Mouse (Mus musculus) hindbrain, embryonic 11.5 days (tissue): ENCODE data around the gene Ptprd. TPM values are rescaled to one million over a fixed set of nuclear protein-coding genes. Genes with fewer than 3 reads are reported as not detected.

Source experiments
- ATAC-seq: fragments of 200-750 bp; cut with Nextera tagmentation; 2 replicates; pipeline ENCODE4 v1.8.0; 2017; ENCODE audit warnings: mild to moderate bottlenecking, moderate TSS enrichment, moderate library complexity; ENCODE audit not compliant: low FRiP score
- DNase-seq: peaks from one replicate; pipeline ENCODE4 v3.0.0-alpha.2; 2015; ENCODE audit warnings: low spot score
- H3K27ac ChIP-seq: fragments of 300-500 bp; sonication (generic); 2 replicates; pipeline ENCODE4 v1.5.1; 2014; ENCODE audit warnings: mild to moderate bottlenecking, low read depth, low read length
- H3K27me3 ChIP-seq: fragments of 300-500 bp; sonication (generic); 2 replicates; pipeline ENCODE4 v1.6.1; 2014; ENCODE audit warnings: mild to moderate bottlenecking, low read length, moderate library complexity, mixed read lengths; ENCODE audit not compliant: control insufficient read depth, insufficient read depth
- H3K36me3 ChIP-seq: fragments of 300-500 bp; sonication (generic); 2 replicates; pipeline ENCODE4 v1.6.1; 2014; ENCODE audit warnings: mild to moderate bottlenecking, low read length, moderate library complexity, mixed read lengths; ENCODE audit not compliant: control insufficient read depth, insufficient read depth
- H3K4me1 ChIP-seq: fragments of 300-500 bp; sonication (generic); replicated peaks from 2 replicates; pipeline ENCODE4 v1.6.1; 2014; ENCODE audit warnings: low read length, mixed read lengths; ENCODE audit not compliant: control insufficient read depth, insufficient read depth
- H3K4me2 ChIP-seq: fragments of 300-500 bp; sonication (generic); replicated peaks from 2 replicates; pipeline ENCODE4 v1.6.1; 2014; ENCODE audit warnings: mild to moderate bottlenecking, low read depth, low read length
- H3K4me3 ChIP-seq: fragments of 300-500 bp; sonication (generic); 2 replicates; pipeline ENCODE4 v1.5.1; 2014; ENCODE audit warnings: low read depth, low read length
- H3K9ac ChIP-seq: fragments of 300-500 bp; sonication (generic); 2 replicates; pipeline ENCODE4 v1.6.1; 2014; ENCODE audit warnings: low read depth, low read length
- H3K9me3 ChIP-seq: fragments of 300-500 bp; sonication (generic); 2 replicates; pipeline ENCODE4 v1.6.1; 2016; ENCODE audit warnings: low read length; ENCODE audit not compliant: control insufficient read depth
- WGBS: fragments of 180-500 bp; shearing (Covaris S2); extraction: QIAGEN DNeasy Blood & Tissue Kit; methylation state at CpG from one replicate; pipeline ENCODE4 v1.1.7; 2014; 5-methylcytosine and 5-hydroxymethylcytosine counted together
- polyA plus RNA-seq: library from polyadenylated mRNA; unstranded; fragments of >200 nt; fragmentation: Nextera tagmentation; extraction: Ambion mirVana; gene quantifications from 2 replicates; pipeline ENCODE4 v1.2.1, GENCODE M21; 2014

Ptprd gene
- polyA plus RNA-seq, 1 experiment from 2014 or later, result 31.7 TPM

DNA sequence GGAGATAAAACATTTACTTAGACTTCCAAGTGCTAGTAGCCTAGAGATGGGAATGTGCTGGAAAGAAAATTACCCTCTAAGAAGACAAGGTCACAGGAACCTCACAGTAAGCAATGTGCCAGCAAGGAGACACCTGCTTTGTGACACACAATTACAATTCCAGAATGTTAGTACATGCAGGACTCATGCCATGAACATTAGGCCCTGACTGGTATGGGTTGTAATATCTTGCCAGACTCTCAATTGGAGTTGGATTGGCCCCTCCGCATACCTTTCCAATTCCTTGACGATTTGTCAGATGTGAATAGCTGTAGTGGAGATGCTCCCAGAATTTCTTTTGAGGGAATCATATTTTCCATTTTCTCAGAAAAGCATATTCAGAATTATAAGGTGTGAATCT, 547.0 kb downstream of the Ptprd start:
- WGBS, result 90% methylated on average over 2 of the region's 2 CpGs
- H3K4me3 ChIP-seq, result no peak overlapping the region
- H3K9me3 ChIP-seq, result no peaks in the 10 kb centered on the region
- no peak for ATAC-seq
- H3K4me2 ChIP-seq, result no peak overlapping the region
- H3K9ac ChIP-seq, result no peak overlapping the region
- H3K27me3 ChIP-seq, result no peaks in the 10 kb centered on the region
- H3K36me3 ChIP-seq, result no peaks in the 10 kb centered on the region
- DNase-seq, result no peak
- H3K4me1 ChIP-seq, result no peaks in the 10 kb centered on the region
- no peak overlapping the region for H3K27ac ChIP-seq

DNA sequence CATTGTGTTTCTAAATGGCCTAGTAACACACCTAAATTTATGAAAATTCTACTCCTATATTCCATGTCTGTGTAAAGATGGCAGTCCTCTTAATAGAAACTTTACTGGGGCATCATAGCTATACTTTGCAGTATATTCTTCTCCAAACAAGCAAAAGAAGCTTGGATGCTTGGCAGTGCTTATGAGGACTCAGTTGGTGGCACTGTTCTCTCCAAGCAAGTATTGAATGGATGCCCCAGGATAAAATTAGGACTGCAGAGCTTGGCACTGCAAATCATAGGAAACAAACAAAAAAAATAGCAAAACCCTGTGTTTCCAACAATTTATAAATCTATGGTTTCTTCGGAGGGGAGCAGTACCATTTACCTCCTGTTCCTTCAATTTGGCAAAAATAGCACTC, 549.5 kb downstream of the Ptprd start:
- Histone ChIP-seq H3K4me3 (no peak overlapping the region), H3K27ac (no peak overlapping the region), H3K4me2 (no peak overlapping the region), H3K9me3 (no peaks in the 10 kb centered on the region), H3K36me3 (no peaks in the 10 kb centered on the region), H3K27me3 (no peaks in the 10 kb centered on the region), H3K9ac (no peak overlapping the region), H3K4me1 (no peaks in the 10 kb centered on the region)
- WGBS, result 94% methylated on average over 1 of the region's 1 CpGs
- ATAC-seq (no peak), DNase-seq (no peak)

DNA sequence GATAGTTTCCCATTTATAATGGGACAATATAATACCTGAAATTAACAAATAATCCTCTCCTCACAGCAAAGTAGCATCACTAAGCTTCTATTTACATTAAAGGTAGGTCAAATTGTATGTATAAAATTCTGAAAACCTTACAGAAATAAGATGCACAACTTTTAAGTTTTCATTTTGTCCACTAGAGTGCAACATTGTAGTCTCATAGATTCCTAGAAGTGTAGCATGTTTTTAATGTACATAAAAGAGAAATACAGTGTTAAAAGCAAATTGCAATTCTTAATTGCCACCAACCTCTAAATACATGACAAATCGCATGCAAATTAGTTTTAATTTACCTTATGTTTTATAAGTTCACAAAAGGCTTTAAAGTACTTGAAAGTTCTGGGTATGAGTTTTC, 556.1 kb downstream of the Ptprd start:
- H3K36me3 ChIP-seq, result no peaks in the 10 kb centered on the region
- H3K27ac ChIP-seq, result no peak overlapping the region
- H3K4me2 ChIP-seq, result no peak overlapping the region
- H3K9me3 ChIP-seq, result no peaks in the 10 kb centered on the region
- ATAC-seq, result no peak
- H3K4me3 ChIP-seq, result no peak overlapping the region
- no peaks in the 10 kb centered on the region for H3K27me3 ChIP-seq
- no peak overlapping the region for H3K9ac ChIP-seq
- no peak for DNase-seq
- 84% methylated on average over 1 of the region's 1 CpGs for WGBS
- H3K4me1 ChIP-seq, result no peaks in the 10 kb centered on the region

DNA sequence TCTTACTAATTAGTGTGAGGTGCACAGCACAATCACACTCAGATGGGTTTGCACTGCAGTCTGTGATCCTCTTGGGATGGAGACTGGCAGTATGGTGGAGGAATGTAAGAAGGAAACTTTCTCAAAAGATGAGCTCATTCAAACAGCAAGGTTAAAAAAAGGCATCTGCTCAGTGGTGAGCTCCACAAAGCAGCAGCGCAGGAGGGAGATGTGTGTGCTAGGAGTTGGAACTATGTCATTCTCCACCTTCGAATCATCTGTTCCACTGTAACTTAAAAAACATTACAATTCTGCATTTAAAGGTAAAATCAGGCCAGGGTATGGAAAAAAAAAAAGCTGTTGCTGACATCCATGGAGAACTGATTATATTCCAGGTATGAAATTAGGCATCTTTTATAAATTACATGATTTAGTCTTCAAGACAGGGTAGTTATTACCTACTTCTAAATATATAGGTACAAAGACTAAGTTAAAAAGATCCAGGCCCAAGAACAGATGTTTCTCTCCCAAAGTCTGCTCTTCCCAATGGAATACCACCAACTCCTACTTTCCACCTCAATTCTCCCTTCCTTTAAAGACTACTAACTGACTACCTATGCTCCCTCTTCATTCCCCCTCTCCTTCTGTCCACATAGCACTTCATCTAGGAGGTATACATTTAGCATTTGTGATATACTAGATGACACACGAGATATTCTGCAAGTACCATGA, 562.0 kb downstream of the Ptprd start:
- 83% methylated on average over 3 of the region's 3 CpGs for WGBS
- Histone ChIP-seq H3K9ac (no peak overlapping the region), H3K9me3 (no peaks in the 10 kb centered on the region), H3K27me3 (no peaks in the 10 kb centered on the region), H3K36me3 (no peaks in the 10 kb centered on the region), H3K4me2 (no peak overlapping the region), H3K4me1 (no peaks in the 10 kb centered on the region), H3K27ac (no peak overlapping the region), H3K4me3 (no peak overlapping the region)
- DNase-seq, result no peak
- no peak for ATAC-seq

DNA sequence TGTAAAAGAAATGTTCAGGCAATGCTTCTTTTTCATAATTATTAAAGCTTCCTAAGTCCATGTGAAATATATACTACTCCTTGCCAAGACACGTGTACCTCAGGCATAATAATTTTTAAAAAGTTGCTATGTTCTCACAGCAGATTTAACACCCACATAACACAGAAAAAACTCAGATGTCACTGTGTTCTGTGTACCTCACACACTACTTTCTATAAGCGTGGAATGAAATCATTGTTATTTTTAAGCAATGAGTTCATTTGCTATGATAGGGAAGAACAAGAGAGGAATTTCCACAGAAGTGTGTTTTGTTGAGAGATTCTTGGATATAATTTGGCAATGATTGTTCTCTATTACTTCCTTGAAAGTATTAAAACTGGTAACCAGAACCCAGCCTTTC, 562.9 kb downstream of the Ptprd start:
- no peak for DNase-seq
- no peaks in the 10 kb centered on the region for H3K27me3 ChIP-seq
- no peaks in the 10 kb centered on the region for H3K36me3 ChIP-seq
- no peak overlapping the region for H3K4me3 ChIP-seq
- no peaks in the 10 kb centered on the region for H3K4me1 ChIP-seq
- H3K4me2 ChIP-seq, result no peak overlapping the region
- H3K9me3 ChIP-seq, result no peaks in the 10 kb centered on the region
- H3K27ac ChIP-seq, result no peak overlapping the region
- 87% methylated on average over 2 of the region's 2 CpGs for WGBS
- ATAC-seq, result no peak
- H3K9ac ChIP-seq, result no peak overlapping the region

DNA sequence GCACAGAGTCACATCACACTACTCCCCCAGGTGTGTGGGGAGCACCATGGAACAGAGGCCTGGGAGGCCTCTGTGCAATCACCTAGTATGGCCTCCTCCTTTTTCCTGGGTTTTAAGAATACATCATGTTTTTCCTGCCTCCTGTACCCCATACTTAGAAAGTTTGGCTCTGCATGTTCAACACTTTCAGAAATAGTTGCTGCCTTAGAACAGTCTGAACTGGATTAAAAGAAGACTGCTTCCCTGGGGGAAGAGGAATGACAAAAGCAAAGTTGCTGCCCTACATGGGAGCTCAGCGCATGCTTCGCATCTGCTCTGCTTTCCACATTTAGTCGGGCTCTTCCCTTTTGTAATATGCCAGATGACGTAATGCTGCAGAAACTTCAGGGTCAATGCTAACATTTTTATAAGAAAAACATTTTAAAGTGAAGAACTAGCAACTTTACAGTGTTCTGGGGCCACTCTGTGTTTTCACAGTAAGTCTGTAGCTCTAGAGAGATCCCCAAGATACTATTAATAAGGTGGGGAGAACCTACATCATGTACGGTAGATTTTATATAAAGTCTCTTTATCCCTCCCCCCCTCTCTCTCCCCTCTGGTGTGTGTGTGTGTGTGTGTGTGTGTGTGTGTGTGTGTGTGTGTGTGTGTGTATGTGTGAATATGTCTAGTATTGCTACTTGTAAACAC, 564.2 kb downstream of the Ptprd start:
- ATAC-seq (no peak), DNase-seq (no peak)
- no peak overlapping the region for H3K4me3 ChIP-seq
- H3K27ac ChIP-seq, result no peak overlapping the region
- 91% methylated on average over 5 of the region's 5 CpGs for WGBS
- no peaks in the 10 kb centered on the region for H3K27me3 ChIP-seq
- H3K36me3 ChIP-seq, result no peaks in the 10 kb centered on the region
- H3K9me3 ChIP-seq, result no peaks in the 10 kb centered on the region
- H3K9ac ChIP-seq, result no peak overlapping the region
- no peak overlapping the region for H3K4me2 ChIP-seq
- H3K4me1 ChIP-seq, result no peaks in the 10 kb centered on the region

DNA sequence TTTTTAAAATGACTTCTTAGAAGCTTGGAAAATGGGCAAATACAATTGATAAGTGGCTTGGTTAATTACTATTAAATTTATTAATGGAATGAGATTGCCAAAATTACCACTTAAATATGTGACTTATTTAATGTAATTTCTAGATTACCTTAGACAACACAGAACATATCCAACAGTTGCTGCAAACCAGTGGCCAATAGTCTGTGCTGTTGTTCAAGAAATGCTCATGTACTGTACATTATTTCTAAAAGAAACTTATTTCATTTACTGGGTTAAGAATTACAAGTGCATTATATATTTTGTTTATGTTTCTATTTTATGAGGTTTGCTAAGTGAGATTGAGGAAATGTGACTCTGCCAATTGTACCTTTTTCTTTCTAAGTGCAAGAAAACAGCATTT, 567.3 kb downstream of the Ptprd start:
- Histone ChIP-seq H3K27ac (no peak overlapping the region), H3K9ac (no peak overlapping the region), H3K9me3 (no peaks in the 10 kb centered on the region), H3K4me1 (no peaks in the 10 kb centered on the region), H3K36me3 (no peaks in the 10 kb centered on the region), H3K4me3 (no peak overlapping the region), H3K27me3 (no peaks in the 10 kb centered on the region), H3K4me2 (no peak overlapping the region)
- no peak for ATAC-seq
- DNase-seq, result no peak

DNA sequence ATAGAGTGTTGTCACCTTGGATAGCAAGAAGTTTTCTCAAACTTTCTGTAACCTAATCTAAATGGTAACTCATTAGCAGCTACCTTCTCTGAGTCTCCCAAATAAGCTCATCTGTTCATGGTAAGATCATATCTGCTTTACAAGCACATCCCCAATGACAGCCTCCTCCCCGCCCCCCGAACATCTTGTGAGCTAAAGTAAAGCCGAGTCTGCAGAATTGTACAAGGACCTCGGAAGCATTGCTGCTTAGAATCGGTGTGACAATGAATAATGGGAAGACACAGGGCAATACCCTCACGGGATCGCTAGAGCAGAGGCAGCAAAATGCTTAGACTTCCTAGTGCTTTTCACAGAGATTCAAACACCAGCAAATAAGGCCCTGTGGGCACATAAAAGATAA, 571.7 kb downstream of the Ptprd start:
- 67% methylated on average over 7 of the region's 7 CpGs for whole genome bisulfite sequencing
- Histone ChIP-seq H3K27ac (no peak overlapping the region), H3K36me3 (no peaks in the 10 kb centered on the region), H3K9ac (no peak overlapping the region), H3K4me1 (no peaks in the 10 kb centered on the region), H3K4me2 (no peak overlapping the region), H3K9me3 (no peaks in the 10 kb centered on the region), H3K27me3 (no peaks in the 10 kb centered on the region), H3K4me3 (no peak overlapping the region)
- no peak for DNase-seq
- ATAC-seq, result no peak

DNA sequence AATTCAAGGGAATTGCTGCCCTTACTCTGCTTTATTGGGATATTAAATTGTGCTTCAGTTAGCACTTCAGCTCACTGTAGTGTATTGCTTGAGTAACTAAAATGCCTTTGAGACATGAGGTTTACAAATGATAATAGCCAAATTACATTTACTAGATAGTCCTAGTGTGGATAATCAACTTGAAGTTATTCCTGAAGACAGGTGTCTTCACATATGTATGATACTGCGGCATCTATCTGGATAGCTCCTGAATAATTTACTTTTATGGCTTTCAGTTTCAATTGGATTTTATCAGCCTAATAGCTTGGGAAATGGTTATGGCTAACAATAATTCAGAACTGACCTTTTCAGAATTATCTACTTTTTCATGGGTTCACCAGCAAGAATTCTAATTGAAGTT, 598.6 kb downstream of the Ptprd start:
- WGBS, result 93% methylated on average over 1 of the region's 1 CpGs
- Histone ChIP-seq H3K9me3 (no peaks in the 10 kb centered on the region), H3K9ac (no peak overlapping the region), H3K4me2 (no peak overlapping the region), H3K36me3 (no peaks in the 10 kb centered on the region), H3K4me1 (no peaks in the 10 kb centered on the region), H3K27me3 (no peaks in the 10 kb centered on the region), H3K27ac (no peak overlapping the region), H3K4me3 (no peak overlapping the region)
- DNase-seq, result no peak
- ATAC-seq, result no peak
